13 mouse cellular contexts compared by ENCODE assay signal in the genomic region with DNA sequence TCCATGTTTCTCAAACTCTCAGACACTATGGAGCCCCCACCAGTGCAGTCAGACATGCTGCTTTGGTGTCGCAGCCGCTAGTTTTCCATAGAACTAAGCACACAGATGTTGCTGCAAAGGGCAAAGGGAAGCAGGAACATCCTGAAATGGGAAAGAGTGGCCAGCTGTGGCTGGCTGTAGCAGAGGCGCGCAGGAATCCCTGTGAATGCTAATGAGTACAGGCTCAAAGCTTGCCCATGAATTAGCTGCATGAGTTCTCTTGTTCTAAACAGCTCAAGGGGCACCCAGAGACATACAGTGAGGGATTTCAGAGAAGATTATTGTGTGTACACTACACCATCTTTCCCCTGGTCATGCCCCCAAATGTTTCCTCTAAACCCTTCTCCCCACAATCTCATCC.
"Had no signal": no experiment of that assay in that cellular context is flagged by ENCODE, and none has a peak within 500 bp of the region (broad histone marks: within the 10 kb centered on the region; RNA-seq: fewer than 3 reads in every experiment).

No protein-coding gene starts in this region.

- H3K9me3 ChIP-seq: kidney, embryonic 15.5 days; limb, embryonic 13.5 days; liver, embryonic 15.5 days had no signal

- H3K9ac ChIP-seq: kidney, embryonic 15.5 days; limb, embryonic 13.5 days; liver, embryonic 15.5 days had no signal

- H3K27ac ChIP-seq: kidney, embryonic 15.5 days; limb, embryonic 13.5 days; liver, embryonic 15.5 days had no signal

- H3K36me3 ChIP-seq: kidney, embryonic 15.5 days; limb, embryonic 13.5 days; liver, embryonic 15.5 days had no signal

- H3K4me1 ChIP-seq: kidney, embryonic 15.5 days; limb, embryonic 13.5 days; liver, embryonic 15.5 days had no signal

- H3K4me2 ChIP-seq: kidney, embryonic 15.5 days; limb, embryonic 13.5 days; liver, embryonic 11.5 days; liver, embryonic 15.5 days had no signal

- ATAC-seq: lung, postnatal 0 days had no signal

- DNase-seq: kidney, adult 2 months; kidney, postnatal 14 days; left cerebral cortex, postnatal 4 days; lung, adult 2 months; lung, postnatal 36 days; retina, postnatal 1 day; right cerebral cortex, postnatal 14 days; thymus, postnatal 36 days had no signal

- H3K4me3 ChIP-seq: kidney, embryonic 15.5 days; limb, embryonic 13.5 days; liver, embryonic 15.5 days had no signal

- H3K27me3 ChIP-seq: kidney, embryonic 15.5 days; limb, embryonic 13.5 days; liver, embryonic 15.5 days had no signal
